Mouse (Mus musculus): ENCODE data around the gene Sec1. TPM values are rescaled to one million over a fixed set of nuclear protein-coding genes. Genes with fewer than 3 reads are reported as not detected.

Gene Sec1
- total RNA-seq, 1 experiment from 2014 or later, result 0.39 TPM

DNA sequence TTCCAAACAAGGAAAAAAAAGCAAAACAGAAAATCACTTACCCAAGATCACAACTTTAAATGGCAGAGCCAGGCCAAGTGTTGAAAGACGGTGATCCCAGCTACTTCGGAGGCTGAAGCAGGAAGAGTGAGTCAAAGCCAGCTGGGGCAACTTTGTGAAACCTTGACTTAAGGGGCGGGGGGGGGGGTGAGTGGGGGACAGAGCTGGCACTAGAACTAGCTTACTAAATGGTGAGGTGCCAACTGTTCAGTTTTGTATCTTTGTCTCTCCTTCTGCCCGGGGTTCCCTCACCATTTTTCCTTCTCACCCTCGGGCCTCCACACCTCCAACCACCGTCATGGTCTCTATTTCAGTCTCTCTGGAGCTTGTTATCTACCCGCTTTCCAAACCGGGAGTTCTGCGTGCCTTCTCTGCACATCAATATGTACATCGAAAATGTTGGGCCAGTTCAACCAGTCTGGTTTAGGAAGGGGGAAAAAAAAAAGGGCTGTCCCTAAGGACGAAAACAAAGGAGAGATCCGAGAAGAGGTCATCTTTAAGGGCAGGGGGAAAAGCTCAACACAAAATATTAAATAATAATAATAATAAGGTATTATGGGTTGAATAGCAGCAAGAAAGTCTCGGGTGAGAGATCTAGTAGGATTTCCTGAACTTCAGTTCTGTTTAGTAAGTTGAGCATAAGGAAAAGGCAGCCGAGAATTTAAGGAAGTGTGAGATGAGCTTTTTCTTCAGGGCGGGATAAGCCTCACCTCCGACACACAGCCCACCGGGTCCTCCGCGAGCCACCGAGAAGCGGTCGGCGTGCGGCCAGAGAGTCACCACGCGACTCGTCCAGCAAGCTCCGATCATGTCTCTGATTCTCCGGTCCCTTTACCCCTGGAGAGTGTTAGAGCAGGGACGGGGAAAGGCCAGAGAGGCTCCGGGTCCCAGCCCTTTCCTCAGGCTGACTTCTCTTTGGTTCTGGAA is 23.0 kb upstream of the Sec1 start:
- no peak for DNase-seq

DNA sequence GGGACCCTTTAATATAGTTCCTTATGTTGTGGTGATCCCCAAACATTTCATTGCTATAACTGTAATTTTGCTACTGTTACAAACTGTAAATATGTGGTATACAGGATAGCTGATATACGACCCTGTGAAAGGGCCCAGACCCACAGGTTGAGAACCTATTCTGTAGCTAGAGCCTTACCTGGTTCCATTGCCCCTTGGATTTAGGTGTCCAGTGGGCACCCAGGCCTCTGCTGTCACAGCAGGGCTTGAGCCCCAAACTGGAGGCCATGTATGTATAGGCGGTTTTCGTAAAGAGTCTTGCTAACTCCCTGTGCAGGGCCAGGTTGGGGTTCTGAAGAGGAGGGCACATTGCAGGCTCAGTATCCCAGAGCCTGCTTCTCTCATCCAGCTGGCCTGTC is 22.3 kb upstream of the Sec1 start:
- no peak for DNase-seq

DNA sequence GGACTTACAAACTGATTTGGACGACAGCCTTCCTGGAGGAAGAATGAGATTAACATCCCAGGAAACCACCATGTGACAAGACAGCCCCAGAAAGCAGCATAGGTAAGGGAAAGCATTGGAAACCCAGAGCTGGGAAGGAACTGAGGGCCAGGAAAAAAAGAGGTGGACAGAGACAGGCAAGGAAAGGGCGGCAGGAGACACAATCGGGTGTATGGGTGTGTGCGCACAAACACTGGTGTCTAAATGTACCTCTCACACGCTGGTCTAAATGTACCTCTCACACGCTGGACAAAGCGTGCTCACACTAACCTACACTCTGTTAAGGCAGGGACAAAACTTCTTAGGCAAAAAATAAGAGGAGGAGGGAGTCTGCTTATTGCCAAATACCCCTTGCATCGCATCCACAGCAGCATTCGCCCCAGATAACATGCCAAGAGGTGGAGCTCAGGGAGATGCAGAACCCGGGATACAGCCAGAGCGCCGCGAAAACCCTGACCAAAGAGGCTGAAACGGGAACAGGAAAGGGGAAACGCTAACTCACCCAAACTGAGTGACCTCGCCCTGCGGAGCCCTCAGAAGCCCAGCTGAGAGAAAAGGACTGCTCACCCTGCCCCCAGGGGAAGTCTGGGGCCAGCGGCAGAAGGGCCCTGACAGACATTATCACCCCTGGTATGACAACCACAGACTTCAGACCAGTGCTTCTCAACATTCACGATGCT is 21.7 kb upstream of the Sec1 start:
- no peak for DNase-seq

DNA sequence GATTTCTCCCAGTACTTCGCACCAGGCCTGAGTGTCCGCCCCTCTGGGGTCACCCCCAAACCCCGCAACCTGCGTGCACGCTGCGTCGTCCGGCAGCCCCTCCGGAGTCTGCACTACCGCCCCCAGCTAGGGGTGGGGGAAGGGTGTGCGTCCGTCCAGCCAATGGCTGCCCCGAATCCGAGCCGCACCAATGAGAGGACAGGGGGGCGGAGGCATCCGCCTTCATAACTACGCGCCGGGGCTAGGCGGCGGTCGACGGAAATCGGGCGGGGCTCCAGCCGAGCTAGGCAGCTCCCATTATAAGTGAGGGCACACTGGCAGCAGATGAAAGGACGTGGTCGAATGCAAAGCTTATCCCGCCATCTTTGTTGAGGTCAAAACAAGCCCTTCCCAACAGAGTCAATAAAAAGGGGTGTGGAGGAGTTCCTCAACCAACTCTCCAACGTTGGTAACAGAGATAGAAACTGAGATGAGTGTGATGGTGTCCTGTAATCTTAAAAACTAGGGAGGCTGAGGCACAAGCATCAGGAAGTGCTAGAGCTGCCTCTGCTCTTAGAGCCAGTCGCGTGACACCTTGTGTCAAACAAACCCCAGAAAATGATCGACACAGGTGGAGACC is 21.0 kb upstream of the Sec1 start, which contains the start of gene Rpl18:
Gene Rpl18, plus strand, starts transcription at position 368 of the 619 bp plus-strand sequence.
- DNase-seq, result peak; percentile 98

DNA sequence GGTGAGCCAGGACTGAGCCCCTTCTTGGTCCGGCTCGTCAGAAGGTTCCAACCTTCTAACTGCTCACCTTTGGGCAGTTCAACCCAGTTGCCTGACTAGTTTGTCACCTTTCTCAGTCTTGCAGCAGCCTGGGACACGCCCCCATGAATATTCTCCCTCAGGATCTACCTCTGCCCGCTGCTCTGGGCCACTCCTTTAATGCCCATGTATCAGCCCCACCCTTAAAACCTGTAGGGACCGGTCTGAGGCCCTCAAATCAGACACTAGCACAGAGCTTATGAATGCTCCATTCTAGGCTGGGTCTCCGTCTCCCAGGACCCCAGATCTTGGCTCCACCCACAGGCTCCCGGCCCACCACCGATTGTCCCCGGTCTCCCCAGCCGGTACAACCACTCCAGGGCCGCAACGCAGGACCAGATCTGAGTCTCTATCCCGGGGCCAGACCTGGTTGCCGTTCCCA is 20.5 kb upstream of the Sec1 start:
- DNase-seq, result no peak

DNA sequence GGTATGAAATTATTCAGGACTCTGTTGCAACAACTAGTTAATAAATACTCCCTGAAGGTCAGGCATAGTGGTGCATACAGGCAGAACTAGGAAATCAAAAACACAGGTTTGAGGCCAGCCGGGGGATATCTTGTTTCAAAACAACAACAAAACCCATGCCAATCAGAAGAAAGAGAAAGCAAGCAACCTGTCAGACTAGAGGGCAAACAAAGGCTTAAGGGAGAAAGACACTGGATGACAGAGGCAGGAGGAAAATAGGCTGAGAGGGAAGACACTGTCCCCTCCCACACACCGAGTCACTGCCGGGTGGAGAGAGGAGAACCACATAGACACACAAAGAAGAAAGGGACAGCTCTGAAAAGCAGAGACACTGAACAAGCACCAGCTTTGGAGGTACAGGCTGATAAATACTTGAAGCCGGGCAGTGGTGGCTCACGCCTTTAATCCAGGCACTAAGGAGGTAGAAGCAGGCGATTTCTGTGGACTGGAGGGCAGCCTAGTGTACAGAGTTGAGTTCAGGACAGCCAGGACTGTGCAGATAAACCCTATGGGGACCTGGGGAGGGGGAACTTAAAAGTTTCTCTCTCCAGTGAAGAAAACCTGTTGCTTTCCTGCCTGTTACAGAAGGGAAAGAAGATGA is 19.8 kb upstream of the Sec1 start:
- no peak for DNase-seq

DNA sequence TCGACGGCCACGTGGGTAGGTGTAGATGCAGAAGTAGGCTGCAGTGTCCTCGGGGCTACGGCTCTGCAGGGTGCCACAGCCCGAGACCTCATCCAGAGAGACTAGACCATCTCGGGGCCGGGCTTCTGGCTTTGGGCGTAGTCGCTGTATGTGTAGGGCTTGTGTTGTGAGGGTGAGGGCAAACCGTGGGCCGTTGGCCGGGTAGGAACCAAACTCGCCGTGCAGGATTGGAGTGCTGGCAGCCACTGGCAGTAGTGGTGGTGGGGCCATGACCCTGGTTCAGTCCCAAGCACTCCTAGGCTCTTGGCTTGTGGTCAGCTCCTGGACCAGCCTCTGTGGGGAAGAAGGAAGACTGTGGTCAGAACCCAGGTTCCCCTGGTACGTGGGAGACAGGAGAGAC is 19.2 kb upstream of the Sec1 start:
- no peak for DNase-seq

DNA sequence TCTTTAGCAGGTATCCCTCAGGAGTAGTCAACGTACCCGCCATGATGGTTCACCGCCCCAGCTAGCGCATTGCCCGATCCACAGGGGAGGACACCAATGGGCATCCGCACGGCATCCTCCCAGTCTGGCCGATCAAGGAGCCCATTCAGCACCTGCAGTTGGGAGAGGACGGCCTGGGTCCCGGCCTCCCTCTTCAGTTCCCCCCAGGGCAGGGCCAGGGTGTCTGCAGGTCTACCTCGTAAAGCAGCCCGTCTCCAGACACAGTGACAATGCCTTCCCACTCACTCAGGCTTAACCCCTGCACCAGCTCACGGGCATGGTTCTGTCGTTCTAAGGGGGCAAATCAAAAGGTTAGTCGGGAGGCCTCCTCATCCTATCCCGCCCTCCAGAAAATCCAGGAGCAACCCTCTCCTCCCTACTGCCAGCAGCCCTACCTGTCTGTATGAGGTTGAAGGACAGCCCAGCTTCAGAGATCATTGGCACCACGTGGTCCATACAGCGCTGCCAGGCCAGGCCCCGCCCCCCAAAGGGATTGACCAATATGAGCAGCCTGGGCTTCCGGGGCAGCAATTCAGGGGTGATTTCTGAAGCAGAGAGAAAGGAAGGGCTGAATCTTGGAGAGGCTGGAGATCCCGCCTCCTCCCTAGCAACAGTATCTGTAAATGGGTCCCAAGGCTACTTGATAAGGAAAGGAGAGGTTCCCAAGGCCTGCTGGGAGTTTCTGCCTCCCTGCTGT is 18.0 kb upstream of the Sec1 start:
- peak; percentile 76 for DNase-seq

DNA sequence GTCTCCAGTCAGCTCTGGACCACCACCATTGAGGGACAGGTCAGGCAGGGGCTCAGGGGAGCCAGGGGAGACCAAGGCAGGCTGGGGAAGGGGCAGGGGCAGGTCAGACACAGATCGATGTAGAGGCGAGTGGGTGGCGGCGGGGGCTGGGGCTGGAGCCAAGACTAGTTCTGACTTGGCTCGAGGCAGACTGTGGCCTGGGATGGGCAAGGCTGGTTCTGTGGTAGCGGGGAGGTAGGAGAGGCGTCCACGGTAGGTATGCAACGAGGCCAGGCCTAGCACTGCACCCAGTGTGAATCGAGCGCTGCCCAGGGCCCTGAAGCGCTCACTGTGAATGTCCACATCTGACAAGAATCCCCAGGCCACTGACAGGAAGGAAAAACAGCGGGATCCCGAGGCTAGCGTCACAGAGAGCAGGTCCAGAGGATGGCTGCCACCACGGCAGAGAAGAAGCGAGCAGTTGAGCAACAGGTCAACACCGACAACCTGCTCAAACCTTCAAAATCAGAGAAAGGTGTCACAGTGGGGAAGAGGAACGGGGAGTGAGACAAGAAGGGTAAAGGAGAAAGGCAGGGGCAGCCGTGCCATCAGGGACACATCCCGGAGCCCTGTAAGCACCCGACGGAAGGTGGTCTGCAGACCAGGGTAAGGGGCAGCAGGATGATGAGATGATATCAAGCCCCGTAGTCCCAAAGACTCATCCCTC is 17.3 kb upstream of the Sec1 start:
- no peak for DNase-seq

DNA sequence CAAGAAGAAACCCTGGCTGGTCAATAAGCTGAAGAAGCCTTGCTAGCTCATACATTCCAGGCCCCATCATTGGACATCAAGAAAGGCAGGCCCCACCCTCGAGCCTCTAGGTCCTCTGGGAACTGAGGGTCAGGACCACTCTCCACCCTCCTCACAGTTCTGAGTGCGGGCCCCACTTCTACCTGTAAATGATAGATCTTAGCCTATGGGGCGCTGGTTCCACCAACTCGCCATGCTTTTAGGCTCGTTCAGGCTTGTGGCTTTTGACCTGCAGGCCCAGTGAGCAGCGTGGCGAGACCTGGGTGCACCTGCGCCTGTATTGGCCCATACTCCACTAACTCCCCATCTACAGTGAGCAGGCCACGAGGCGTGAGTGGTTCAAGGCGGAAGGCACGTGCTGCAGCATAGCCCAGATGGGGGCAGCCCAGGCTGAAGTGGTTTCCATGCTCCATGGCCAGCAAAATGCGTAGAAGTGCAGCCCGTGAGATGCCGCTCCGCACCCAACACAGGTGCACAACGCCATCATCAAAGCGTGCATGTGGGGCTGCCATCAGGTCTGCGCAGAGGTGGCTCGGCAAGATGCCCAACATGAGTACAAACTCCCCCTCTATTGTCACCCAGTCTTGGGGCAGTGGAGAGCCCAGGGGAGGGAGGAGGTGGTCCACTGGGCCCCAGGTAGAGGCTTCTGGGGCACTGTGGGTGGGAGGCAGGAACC is 16.4 kb upstream of the Sec1 start:
- DNase-seq, result no peak

DNA sequence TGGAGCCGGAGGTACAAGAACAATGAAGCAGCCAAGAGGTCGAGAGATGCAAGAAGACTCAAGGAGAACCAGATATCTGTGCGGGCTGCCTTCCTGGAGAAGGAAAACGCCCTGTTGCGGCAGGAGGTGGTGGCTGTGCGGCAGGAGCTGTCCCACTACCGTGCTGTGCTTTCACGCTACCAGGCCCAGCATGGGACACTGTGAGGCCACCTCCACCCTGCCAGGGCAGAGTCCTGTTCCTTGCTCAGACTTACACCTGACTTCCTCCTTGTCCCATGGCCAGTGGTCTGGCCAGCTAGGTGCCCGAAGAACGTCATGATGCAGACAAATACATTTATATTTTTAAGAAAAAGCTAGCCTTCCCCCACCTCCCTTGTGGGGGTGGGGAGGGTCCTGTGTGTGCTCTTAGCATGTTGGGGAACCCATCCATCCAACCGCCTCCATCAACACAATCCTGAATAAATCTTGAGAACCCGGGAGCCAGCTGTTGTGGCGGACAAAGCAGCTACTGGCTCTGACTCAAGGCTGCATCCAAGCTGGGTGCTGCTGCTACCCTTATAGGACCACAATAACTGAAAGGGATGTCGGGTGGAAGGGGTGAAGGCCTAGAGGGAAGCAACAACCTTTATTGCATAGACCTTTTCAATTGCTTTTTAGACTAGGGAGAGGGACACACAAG is 15.6 kb upstream of the Sec1 start:
- DNase-seq, result no peak

DNA sequence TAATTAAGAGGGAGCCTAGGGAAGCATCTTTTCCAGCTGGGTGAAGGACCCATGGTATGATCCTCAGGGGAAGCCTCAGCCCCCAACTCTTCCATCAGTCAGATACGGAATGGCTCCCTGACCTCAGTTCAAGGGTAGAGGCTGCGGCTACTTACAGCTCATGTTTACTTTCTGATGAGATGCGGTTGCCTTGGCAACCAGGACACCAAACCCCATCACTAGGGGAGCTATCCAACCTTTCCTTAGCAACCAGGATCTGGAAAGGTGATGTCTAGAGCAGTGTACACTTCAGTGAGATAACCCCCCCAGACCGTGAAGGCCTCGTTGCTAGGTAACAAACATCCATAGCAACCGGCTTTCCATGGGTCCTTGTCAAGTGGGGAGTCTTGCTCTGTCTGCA is 14.8 kb upstream of the Sec1 start:
- DNase-seq, result no peak

DNA sequence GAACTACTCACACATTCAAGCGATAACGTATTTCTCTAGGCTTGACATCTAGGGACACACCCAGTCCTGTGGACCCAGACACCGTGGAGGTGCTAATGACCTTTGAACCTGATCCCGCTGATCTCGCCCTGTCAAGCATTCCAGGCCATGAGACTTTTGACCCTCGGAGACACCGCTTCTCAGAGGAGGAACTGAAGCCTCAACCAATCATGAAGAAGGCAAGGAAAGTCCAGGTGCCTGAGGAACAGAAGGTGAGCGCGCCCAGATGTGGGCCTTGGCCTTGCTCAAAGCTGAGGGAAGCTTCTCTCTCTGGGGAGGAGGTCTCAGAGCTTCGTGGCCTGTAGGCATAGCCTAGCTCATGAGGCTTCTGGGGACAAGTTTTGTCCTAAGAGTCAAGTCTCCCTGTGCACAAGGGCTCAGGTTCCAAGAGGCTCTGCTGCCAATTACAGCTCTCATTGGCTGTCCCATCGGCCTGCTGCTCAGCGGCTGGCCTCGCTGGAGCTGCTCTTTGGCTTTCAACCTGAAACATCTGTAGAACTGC is 14.1 kb upstream of the Sec1 start:
- DNase-seq, result no peak

DNA sequence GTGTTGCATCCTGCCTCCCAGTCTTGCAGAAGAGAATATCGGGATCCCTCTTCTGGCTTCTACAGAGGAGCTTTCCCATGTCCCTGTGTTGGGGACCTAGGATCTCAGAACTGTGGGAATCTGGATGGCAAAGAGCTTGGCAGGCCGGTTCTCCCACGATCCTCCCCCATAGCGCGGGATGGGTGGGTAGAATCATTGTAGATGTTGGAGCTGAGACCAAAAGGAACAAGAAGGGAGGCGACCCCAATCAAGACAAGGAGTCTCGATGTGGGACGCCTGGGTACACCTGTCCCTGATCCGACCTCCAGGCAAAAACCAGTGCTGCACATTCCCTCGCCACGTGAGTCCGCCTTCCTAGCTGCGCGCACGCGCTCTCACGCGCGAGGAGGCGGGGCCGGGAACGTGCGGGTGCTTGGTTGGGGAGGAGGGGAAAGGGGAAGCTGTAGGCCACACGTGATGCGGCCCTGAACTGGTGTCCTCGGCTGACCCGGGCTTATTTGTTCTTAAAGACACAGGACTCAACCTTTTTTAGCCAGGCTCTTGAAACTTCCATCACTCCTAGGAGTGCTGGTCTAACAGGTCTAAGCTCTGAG is 13.3 kb upstream of the Sec1 start:
- DNase-seq, result peak; percentile 99

DNA sequence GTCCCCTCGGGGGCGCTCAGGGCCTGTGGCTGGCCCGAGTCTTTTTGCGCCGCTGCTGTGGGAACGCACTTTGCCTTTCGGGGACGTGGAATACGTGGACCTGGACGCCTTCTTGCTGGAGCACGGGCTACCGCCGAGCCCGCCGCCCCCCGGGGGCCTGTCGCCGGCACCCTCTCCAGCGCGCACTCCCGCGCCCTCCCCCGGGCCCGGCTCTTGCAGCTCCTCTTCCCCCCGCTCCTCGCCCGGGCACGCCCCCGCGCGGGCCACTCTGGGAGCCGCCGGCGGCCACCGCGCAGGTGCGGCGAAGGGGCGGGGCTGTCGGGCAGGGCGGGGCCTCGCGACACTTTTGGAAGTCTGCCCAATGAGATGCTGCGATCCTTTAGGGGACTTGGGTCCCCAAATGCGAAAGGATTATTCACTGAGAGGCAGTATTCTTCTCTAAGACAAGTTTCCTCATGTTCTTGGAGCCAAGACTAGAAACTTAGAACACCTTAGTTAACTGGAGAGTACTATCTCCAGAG is 12.6 kb upstream of the Sec1 start:
- DNase-seq, result peak; percentile 93

DNA sequence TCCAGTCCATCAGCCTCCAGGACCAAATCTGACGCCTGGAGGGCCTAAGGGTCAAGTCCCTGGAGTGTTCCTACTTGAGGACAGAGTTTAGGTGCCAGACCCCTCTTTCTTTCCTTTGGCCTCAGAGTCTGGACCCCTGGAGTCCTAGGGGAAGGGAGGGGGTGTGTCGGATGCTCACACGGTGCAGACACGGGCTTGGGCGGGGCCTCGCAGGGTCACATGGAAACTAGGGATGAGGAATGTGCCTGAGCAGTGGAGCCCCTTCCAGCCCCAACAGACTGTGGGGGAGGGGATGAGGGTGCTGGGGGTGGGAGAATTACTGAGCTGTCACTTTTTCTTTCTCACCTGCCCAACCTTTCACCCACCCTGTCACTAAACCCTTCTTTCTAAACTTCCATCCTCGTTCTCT is 11.7 kb upstream of the Sec1 start:
- DNase-seq, result peak; percentile 85

DNA sequence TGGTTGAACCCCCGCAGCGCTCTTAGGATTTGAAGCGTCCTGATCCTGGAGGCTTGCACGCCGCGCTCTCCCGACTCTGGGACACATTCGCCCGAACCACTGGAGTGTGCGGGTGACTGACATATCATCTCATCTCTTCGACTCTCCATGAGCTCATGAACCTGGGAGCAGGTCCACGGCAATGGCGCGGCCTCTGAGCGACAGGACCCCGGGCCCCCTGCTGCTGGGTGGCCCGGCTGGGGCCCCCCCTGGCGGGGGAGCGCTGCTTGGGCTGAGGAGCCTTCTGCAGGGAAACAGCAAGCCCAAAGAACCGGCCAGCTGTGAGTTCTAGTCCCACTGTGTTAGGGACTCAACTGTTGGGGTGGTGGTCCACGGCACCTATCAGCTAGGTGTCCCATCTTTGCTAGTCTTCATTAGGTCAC is 11.3 kb upstream of the Sec1 start:
- no peak for DNase-seq

DNA sequence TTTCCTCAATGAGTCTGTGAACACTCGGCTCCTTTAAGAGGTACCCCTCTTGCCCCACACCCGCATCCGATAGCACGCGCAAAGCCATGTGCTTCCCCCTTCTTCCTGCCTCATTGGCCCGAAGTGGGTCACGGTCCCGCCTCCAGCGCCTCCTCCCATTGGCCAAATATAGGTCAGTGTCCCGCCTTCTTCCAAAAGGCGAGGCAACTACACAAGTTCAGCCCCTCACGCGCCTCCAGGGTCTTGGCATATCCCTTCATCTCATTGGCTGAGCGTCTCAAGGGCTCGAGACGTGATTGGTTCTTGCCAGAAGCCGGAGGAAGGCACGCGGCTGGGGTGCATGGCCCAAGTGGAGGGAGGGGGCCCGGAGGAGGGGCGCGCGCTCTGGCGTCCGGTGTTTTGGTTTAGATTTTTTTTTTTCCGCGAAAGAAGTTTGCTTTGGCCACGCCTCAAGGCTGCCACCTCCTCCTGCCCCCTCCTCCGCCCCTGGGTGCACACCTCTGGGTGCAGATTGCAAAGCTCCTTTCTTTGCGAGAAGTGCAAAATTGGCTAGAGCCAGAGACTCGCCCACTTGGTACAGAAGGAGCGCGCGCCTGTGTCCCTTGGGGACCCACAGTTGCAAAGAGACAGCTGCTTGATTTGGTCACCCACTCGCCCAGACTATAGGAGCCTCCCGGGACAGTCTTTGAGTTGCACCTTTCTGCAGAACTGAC is 10.7 kb upstream of the Sec1 start, which contains the start of gene Dbp:
Gene Dbp, plus strand, starts transcription at position 359 of the 713 bp plus-strand sequence.
- DNase-seq, result peak; percentile 97
